ENCODE assay signal across 29 mouse cellular contexts in genomic region chr3:116046000-116046399, GRCm38 (mm10). TPM values are rescaled to one million over a fixed set of nuclear protein-coding genes. Genes with fewer than 3 reads are reported as not detected.
DNase-seq lines count a peak whose midpoint lies in the region; ATAC-seq and TF ChIP-seq lines count a peak whose summit lies in the region.
"Had no signal": no experiment of that assay in that cellular context is flagged by ENCODE, and none has a peak within 500 bp of the region (broad histone marks: within the 10 kb centered on the region; RNA-seq: fewer than 3 reads in every experiment).

No protein-coding gene starts in this region.

- DNase-seq in lung, embryonic 14.5 days, result peak; percentile 75
- DNase-seq in lung, postnatal 4 days, result no peak
- no peak for DNase-seq in CH12.LX (ENCODE audit: extremely low read depth)
- DNase-seq in Patski (ENCODE audit: low read depth, low spot score), result no peak
- no peak for DNase-seq in right cerebral cortex, postnatal 36 days (ENCODE audit: low spot score in 2 of 2)
- DNase-seq in forebrain, postnatal 0 days, result no peak
- DNase-seq: adrenal gland, postnatal 14 days; cerebellum, adult 11 months; cerebellum, adult 9-11 months; embryo, embryonic 11 days; heart, postnatal 4 days; kidney, adult 11 months; kidney, postnatal 36 days; layer of hippocampus, postnatal 36 days; lung, postnatal 14 days; thymus, postnatal 4 days had no signal

- no peaks in the 10 kb centered on the region for H3K4me1 ChIP-seq in intestine, postnatal 0 days (replicated peaks; ENCODE audit: control insufficient read depth, insufficient read depth, low read length)
- H3K4me1 ChIP-seq in intestine, embryonic 15.5 days (replicated peaks), result no peaks in the 10 kb centered on the region
- H3K4me1 ChIP-seq in lung, embryonic 14.5 days (ENCODE audit: insufficient read depth), result no peaks in the 10 kb centered on the region
- H3K4me1 ChIP-seq in CH12.LX (ENCODE audit: control insufficient read depth in 1 of 2, insufficient read depth in 2 of 2), result no peaks in the 10 kb centered on the region
- H3K4me1 ChIP-seq in forebrain, postnatal 0 days (ENCODE audit: insufficient read depth), result no peaks in the 10 kb centered on the region
- H3K4me1 ChIP-seq: embryonic facial prominence, embryonic 12.5 days; heart, embryonic 10.5 days; heart, embryonic 15.5 days; hindbrain, embryonic 13.5 days; kidney, embryonic 15.5 days; neural tube, embryonic 12.5 days had no signal

- no peak for ATAC-seq in intestine, postnatal 0 days
- no peak for ATAC-seq in intestine, embryonic 15.5 days
- no peak for ATAC-seq in lung, embryonic 14.5 days (ENCODE audit: insufficient read depth)
- ATAC-seq in Patski, result no peak
- no peak for ATAC-seq in forebrain, postnatal 0 days
- ATAC-seq: midbrain, embryonic 16.5 days had no signal

- H3K27ac ChIP-seq in intestine, postnatal 0 days (ENCODE audit: low read depth, low read length), result no peak overlapping the region
- H3K27ac ChIP-seq in intestine, embryonic 15.5 days, result no peak overlapping the region
- H3K27ac ChIP-seq in lung, embryonic 14.5 days (ENCODE audit: low read depth), result no peak overlapping the region
- no peak overlapping the region for H3K27ac ChIP-seq in CH12.LX (ENCODE audit: insufficient read depth, low read depth)
- no peak overlapping the region for H3K27ac ChIP-seq in forebrain, postnatal 0 days (ENCODE audit: low read depth, low read length)
- H3K27ac ChIP-seq: embryonic facial prominence, embryonic 12.5 days; forebrain, embryonic 15.5 days; heart, embryonic 10.5 days; heart, embryonic 15.5 days; kidney, embryonic 15.5 days; midbrain, embryonic 10.5 days; neural tube, embryonic 12.5 days had no signal

- no peak overlapping the region for H3K4me2 ChIP-seq in intestine, postnatal 0 days (replicated peaks; ENCODE audit: low read depth)
- H3K4me2 ChIP-seq in intestine, embryonic 15.5 days (replicated peaks), result no peak overlapping the region
- no peak overlapping the region for H3K4me2 ChIP-seq in lung, embryonic 14.5 days
- H3K4me2 ChIP-seq in CH12.LX (ENCODE audit: insufficient read depth, low read depth, poor library complexity, severe bottlenecking), result no peak overlapping the region
- H3K4me2 ChIP-seq in forebrain, postnatal 0 days (ENCODE audit: low read depth), result no peak overlapping the region
- H3K4me2 ChIP-seq: embryonic facial prominence, embryonic 12.5 days; forebrain, embryonic 15.5 days; heart, embryonic 15.5 days; hindbrain, embryonic 13.5 days; kidney, embryonic 15.5 days; liver, embryonic 11.5 days; neural tube, embryonic 12.5 days had no signal

- TF ChIP-seq EP300 in CH12.LX (IDR thresholded peaks at IDR 0.05; ENCODE audit: low read length), result no peak

- dilution Hi-C loops in CH12.LX (cut with MboI; ENCODE audit: extremely low pct_ligation_motif_present, extremely low pct_unique_long_range_greater_than_20kb, low sequenced_read_pairs), result no loop called here

- H3K9me3 ChIP-seq in intestine, postnatal 0 days (ENCODE audit: control insufficient read depth), result no peaks in the 10 kb centered on the region
- H3K9me3 ChIP-seq in intestine, embryonic 15.5 days, result no peaks in the 10 kb centered on the region
- no peaks in the 10 kb centered on the region for H3K9me3 ChIP-seq in lung, embryonic 14.5 days (ENCODE audit: low read depth, low read length)
- no peaks in the 10 kb centered on the region for H3K9me3 ChIP-seq in CH12.LX (replicated peaks; ENCODE audit: low read length)
- H3K9me3 ChIP-seq in forebrain, postnatal 0 days (ENCODE audit: low read length), result no peaks in the 10 kb centered on the region
- H3K9me3 ChIP-seq: embryonic facial prominence, embryonic 12.5 days; forebrain, embryonic 15.5 days; heart, embryonic 10.5 days; heart, embryonic 15.5 days; hindbrain, embryonic 13.5 days; kidney, embryonic 15.5 days; midbrain, embryonic 10.5 days; neural tube, embryonic 12.5 days had no signal

- H3K79me2 ChIP-seq in CH12.LX (replicated peaks; ENCODE audit: control insufficient read depth, extremely low read depth, insufficient read depth, poor library complexity, severe bottlenecking), result no peaks in the 10 kb centered on the region

- TF ChIP-seq RAD21 in CH12.LX (IDR thresholded peaks at IDR 0.05; ENCODE audit: low read depth, low read length), result peak; percentile 54

- 81% methylated on average over 2 of the region's 2 CpGs for WGBS in intestine, postnatal 0 days
- 84% methylated on average over 2 of the region's 2 CpGs for WGBS in intestine, embryonic 15.5 days
- 64% methylated on average over 2 of the region's 2 CpGs for WGBS in lung, embryonic 14.5 days
- 73% methylated on average over 2 of the region's 2 CpGs for WGBS in forebrain, postnatal 0 days

- no peaks in the 10 kb centered on the region for H3K27me3 ChIP-seq in intestine, postnatal 0 days (replicated peaks; ENCODE audit: control insufficient read depth, insufficient read depth, low read length)
- H3K27me3 ChIP-seq in intestine, embryonic 15.5 days (replicated peaks), result no peaks in the 10 kb centered on the region
- H3K27me3 ChIP-seq in lung, embryonic 14.5 days (ENCODE audit: insufficient read depth, low read length), result no peaks in the 10 kb centered on the region
- H3K27me3 ChIP-seq in CH12.LX (replicated peaks) (no peaks in the 10 kb centered on the region), Patski (no peaks in the 10 kb centered on the region)
- no peaks in the 10 kb centered on the region for H3K27me3 ChIP-seq in forebrain, postnatal 0 days (ENCODE audit: insufficient read depth, low read length)
- H3K27me3 ChIP-seq: embryonic facial prominence, embryonic 12.5 days; forebrain, embryonic 15.5 days; heart, embryonic 15.5 days; hindbrain, embryonic 13.5 days; kidney, embryonic 15.5 days; neural tube, embryonic 12.5 days had no signal

- POLR2A ChIA-PET in Patski (lab: Charles Lee), result no interaction called here

- CTCF ChIA-PET in Patski (lab: Charles Lee), result interaction anchor here (0.8 to 1.6 kb wide), 3 partner anchors 32 to 282 kb away, joined by 3 to 4 read pairs (median 4); no protein-coding TSS in a partner anchor

- peak; percentile 47 for TF ChIP-seq CTCF in intestine, postnatal 0 days (IDR thresholded peaks at IDR 0.05; ENCODE audit: low read depth)
- peak; percentile 40 for TF ChIP-seq CTCF in lung, embryonic 14.5 days (IDR thresholded peaks at IDR 0.05; ENCODE audit: low read depth)
- TF ChIP-seq CTCF in CH12.LX (conservative IDR thresholded peaks at IDR 0.05 in 1 of 2, IDR thresholded peaks at IDR 0.05 in 1 of 2; ENCODE audit: low read depth in 2 of 2, low read length in 2 of 2) (peak in 1 of 2 experiments; percentile 43; a peak in 2 of 4 replicates), Patski (IDR thresholded peaks at IDR 0.05) (peak; percentile 47)
- no peak; the same call in 1 of the 2 replicates for TF ChIP-seq CTCF in forebrain, postnatal 0 days (IDR thresholded peaks at IDR 0.05; ENCODE audit: low read depth)

- no peaks in the 10 kb centered on the region for H3K36me3 ChIP-seq in intestine, postnatal 0 days (ENCODE audit: control insufficient read depth, insufficient read depth)
- H3K36me3 ChIP-seq in intestine, embryonic 15.5 days, result no peaks in the 10 kb centered on the region
- H3K36me3 ChIP-seq in lung, embryonic 14.5 days (ENCODE audit: insufficient read depth), result no peaks in the 10 kb centered on the region
- H3K36me3 ChIP-seq in CH12.LX (replicated peaks in 1 of 2; ENCODE audit: control insufficient read depth in 1 of 2, insufficient read depth in 1 of 2, low read length in 1 of 2), result no peaks in the 10 kb centered on the region
- H3K36me3 ChIP-seq in forebrain, postnatal 0 days (ENCODE audit: insufficient read depth), result no peaks in the 10 kb centered on the region
- H3K36me3 ChIP-seq: embryonic facial prominence, embryonic 12.5 days; forebrain, embryonic 15.5 days; heart, embryonic 10.5 days; heart, embryonic 15.5 days; hindbrain, embryonic 13.5 days; kidney, embryonic 15.5 days; midbrain, embryonic 10.5 days; neural tube, embryonic 12.5 days had no signal

- TF ChIP-seq POLR2A in CH12.LX (IDR thresholded peaks at IDR 0.05; ENCODE audit: low read depth, low read length), result no peak

- H3K9ac ChIP-seq in intestine, postnatal 0 days (ENCODE audit: low read depth, low read length), result no peak overlapping the region
- H3K9ac ChIP-seq in intestine, embryonic 15.5 days, result no peak overlapping the region
- no peak overlapping the region for H3K9ac ChIP-seq in lung, embryonic 14.5 days
- no peak overlapping the region for H3K9ac ChIP-seq in CH12.LX (ENCODE audit: insufficient read depth, low read depth)
- H3K9ac ChIP-seq in forebrain, postnatal 0 days, result no peak overlapping the region
- H3K9ac ChIP-seq: embryonic facial prominence, embryonic 12.5 days; forebrain, embryonic 15.5 days; heart, embryonic 15.5 days; hindbrain, embryonic 13.5 days; kidney, embryonic 15.5 days; neural tube, embryonic 12.5 days had no signal

- in situ Hi-C loops in CH12.LX (cut with MboI; ENCODE audit: low pct_ligation_motif_present, low pct_unique_long_range_greater_than_20kb, low sequenced_read_pairs), result loop anchor here (25.0 kb wide), 1 partner anchor 266 kb away; no protein-coding TSS in a partner anchor
- in situ Hi-C loops in Patski (cut with MboI; ENCODE audit: low pct_unique_long_range_greater_than_20kb), result loop anchor here (25.0 kb wide), 1 partner anchor 691 kb away; no protein-coding TSS in a partner anchor

- no peak overlapping the region for H3K4me3 ChIP-seq in intestine, postnatal 0 days (ENCODE audit: low read depth, low read length)
- H3K4me3 ChIP-seq in intestine, embryonic 15.5 days (replicated peaks), result no peak overlapping the region
- no peak overlapping the region for H3K4me3 ChIP-seq in lung, embryonic 14.5 days (ENCODE audit: low read depth, low read length)
- H3K4me3 ChIP-seq in CH12.LX (replicated peaks in 1 of 3; ENCODE audit: low read depth in 2 of 3, low read length in 2 of 3, poor library complexity in 1 of 3), result no peak overlapping the region
- no peak overlapping the region for H3K4me3 ChIP-seq in forebrain, postnatal 0 days (ENCODE audit: low read depth, low read length)
- H3K4me3 ChIP-seq: embryonic facial prominence, embryonic 12.5 days; forebrain, embryonic 15.5 days; heart, embryonic 10.5 days; heart, embryonic 15.5 days; hindbrain, embryonic 13.5 days; kidney, embryonic 15.5 days; midbrain, embryonic 10.5 days; myocyte; neural tube, embryonic 12.5 days had no signal

RNA-seq across cellular contexts. Expression of gene Extl2, which starts 38.7 kb away (rescaled TPM):
- polyA plus RNA-seq in intestine, postnatal 0 days (2015; fragmentation: Nextera tagmentation; extraction: Ambion mirVana), result 10.2 and 11.0 TPM in 2 replicates
- polyA plus RNA-seq in intestine, embryonic 15.5 days (2015; fragmentation: Nextera tagmentation; extraction: Ambion mirVana), result 15.9 and 17.6 TPM in 2 replicates
- polyA plus RNA-seq in lung, embryonic 14.5 days (2014; fragmentation: Nextera tagmentation; extraction: Ambion mirVana), result 22.0 and 22.8 TPM in 2 replicates
- total RNA-seq in CH12.LX (2012; rRNA removed) (7.2 and 8.1 TPM in 2 replicates), CH12.LX (2014; rRNA removed) (11.2 and 11.9 TPM in 2 replicates)
- polyA plus RNA-seq in CH12.LX (2012; ENCODE audit: insufficient read length, low read depth) (7.8 and 12.0 TPM in 2 replicates), Patski (2021) (43.8 TPM)
- total RNA-seq in forebrain, postnatal 0 days (2014; rRNA removed), result 38.3 and 40.3 TPM in 2 replicates
- 28.7 and 33.5 TPM in 2 replicates for polyA plus RNA-seq in forebrain, postnatal 0 days (2015; fragmentation: Nextera tagmentation; extraction: Ambion mirVana)

RNA-seq across cellular contexts. Expression of gene Slc30a7, which starts 38.8 kb away (rescaled TPM):
- 34.6 and 36.9 TPM in 2 replicates for polyA plus RNA-seq in intestine, postnatal 0 days (2015; fragmentation: Nextera tagmentation; extraction: Ambion mirVana)
- polyA plus RNA-seq in intestine, embryonic 15.5 days (2015; fragmentation: Nextera tagmentation; extraction: Ambion mirVana), result 35.6 and 38.3 TPM in 2 replicates
- polyA plus RNA-seq in lung, embryonic 14.5 days (2014; fragmentation: Nextera tagmentation; extraction: Ambion mirVana), result 31.3 and 34.3 TPM in 2 replicates
- 15.0 and 18.8 TPM in 2 replicates for total RNA-seq in CH12.LX (2012; rRNA removed)
- 20.8 and 25.3 TPM in 2 replicates for total RNA-seq in CH12.LX (2014; rRNA removed)
- polyA plus RNA-seq in CH12.LX (2012; ENCODE audit: insufficient read length, low read depth), result 32.8 and 38.9 TPM in 2 replicates
- 37.9 TPM for polyA plus RNA-seq in Patski (2021)
- total RNA-seq in forebrain, postnatal 0 days (2014; rRNA removed), result 21.1 and 39.1 TPM in 2 replicates
- 7.2 and 10.7 TPM in 2 replicates for polyA plus RNA-seq in forebrain, postnatal 0 days (2015; fragmentation: Nextera tagmentation; extraction: Ambion mirVana)
